Mouse (Mus musculus): ENCODE results near the gene Ddx4. TPM values are rescaled to one million over a fixed set of nuclear protein-coding genes. Genes with fewer than 3 reads are reported as not detected.

Gene Ddx4
- polyA plus RNA-seq, 1 experiment: not detected

DNA sequence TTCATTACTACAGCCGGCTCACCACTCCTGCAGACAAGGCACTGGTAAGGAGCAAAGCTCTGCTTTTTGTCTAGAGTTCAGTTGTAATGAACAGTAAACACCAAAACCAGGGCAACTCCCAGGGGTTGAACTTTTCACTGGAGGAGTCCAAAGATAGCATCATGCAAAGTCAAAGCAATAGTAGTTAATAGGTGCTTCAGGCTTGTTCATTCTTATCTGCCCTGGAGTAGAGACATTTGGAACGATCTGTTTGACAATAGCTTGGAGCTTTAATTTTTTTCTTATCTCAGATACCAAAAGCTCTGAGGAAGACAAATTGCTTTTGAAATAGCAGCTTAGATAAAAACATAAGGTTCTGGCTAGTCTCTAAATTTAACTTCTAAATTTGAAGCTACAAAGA is 33.9 kb upstream of the Ddx4 start:
- H3K36me3 ChIP-seq (ENCODE audit: control insufficient read depth, insufficient read depth): no peaks in the 10 kb centered on the region
- no peak overlapping the region for H3K4me2 ChIP-seq (ENCODE audit: low read depth)
- H3K4me3 ChIP-seq: no peak overlapping the region
- H3ac ChIP-seq (ENCODE audit: control insufficient read depth, insufficient read length): no peak overlapping the region
- TF ChIP-seq TCF12 (IDR thresholded peaks at IDR 0.05; ENCODE audit: insufficient read depth, poor library complexity, severe bottlenecking) (no peak), POLR2A (IDR thresholded peaks at IDR 0.05; ENCODE audit: insufficient read length, low read depth) (no peak), TCF3 (IDR thresholded peaks at IDR 0.05; ENCODE audit: insufficient read length, low read depth) (no peak)
- H3K27me3 ChIP-seq (ENCODE audit: control insufficient read depth, insufficient read depth, insufficient read length): no peaks in the 10 kb centered on the region
- no peaks in the 10 kb centered on the region for H3K79me2 ChIP-seq (ENCODE audit: control insufficient read depth, insufficient read depth)

DNA sequence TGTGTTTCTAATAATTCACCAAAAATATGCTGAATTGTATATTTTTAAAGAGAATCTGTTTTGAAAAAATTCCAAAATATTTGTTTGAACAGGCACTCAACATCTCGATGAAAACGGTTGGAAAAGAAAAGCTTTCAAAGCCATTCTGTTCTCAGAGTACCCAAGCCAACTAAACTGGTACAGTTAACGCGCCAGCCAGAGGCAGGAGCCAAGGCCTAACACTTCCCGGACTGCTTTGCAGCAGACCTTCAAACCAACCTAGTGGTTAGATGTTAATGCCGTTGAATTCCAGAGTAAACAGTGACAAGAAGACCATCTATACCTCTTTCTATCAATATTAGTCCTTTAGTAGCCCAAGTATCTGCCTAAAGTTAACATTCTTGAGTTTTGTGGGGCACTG is 31.7 kb upstream of the Ddx4 start:
- Histone ChIP-seq H3K79me2 (ENCODE audit: control insufficient read depth, insufficient read depth) (no peaks in the 10 kb centered on the region), H3K36me3 (ENCODE audit: control insufficient read depth, insufficient read depth) (no peaks in the 10 kb centered on the region), H3K4me3 (no peak overlapping the region), H3ac (ENCODE audit: control insufficient read depth, insufficient read length) (no peak overlapping the region), H3K4me2 (ENCODE audit: low read depth) (no peak overlapping the region), H3K27me3 (ENCODE audit: control insufficient read depth, insufficient read depth, insufficient read length) (no peaks in the 10 kb centered on the region)
- no peak for TF ChIP-seq TCF12 (IDR thresholded peaks at IDR 0.05; ENCODE audit: insufficient read depth, poor library complexity, severe bottlenecking)
- no peak for TF ChIP-seq POLR2AphosphoS2 (IDR thresholded peaks at IDR 0.05; ENCODE audit: insufficient read length, low read depth)
- TF ChIP-seq TCF3 (IDR thresholded peaks at IDR 0.05; ENCODE audit: insufficient read length, low read depth): no peak
- TF ChIP-seq USF1 (IDR thresholded peaks at IDR 0.05; ENCODE audit: low read depth): no peak
- no peak for TF ChIP-seq MYOG (IDR thresholded peaks at IDR 0.05; ENCODE audit: control insufficient read depth in 1 of 3, insufficient read depth in 1 of 3, insufficient read length in 2 of 3, low read depth in 2 of 3)
- no peak for TF ChIP-seq CEBPB (IDR thresholded peaks at IDR 0.05; ENCODE audit: insufficient read depth, poor library complexity, severe bottlenecking)
- no peak for TF ChIP-seq REST (IDR thresholded peaks at IDR 0.05; ENCODE audit: insufficient read depth, insufficient read length)
- TF ChIP-seq MYOD1 (IDR thresholded peaks at IDR 0.05; ENCODE audit: control insufficient read depth in 1 of 3, insufficient read length in 2 of 3, low read depth in 2 of 3): no peak
- no peak for TF ChIP-seq POLR2A (IDR thresholded peaks at IDR 0.05; ENCODE audit: insufficient read length, low read depth)
- no peak for TF ChIP-seq E2F4 (IDR thresholded peaks at IDR 0.05; ENCODE audit: insufficient read depth)
- no peak for TF ChIP-seq MAX (IDR thresholded peaks at IDR 0.05; ENCODE audit: low read depth)
- no peak for TF ChIP-seq SRF (IDR thresholded peaks at IDR 0.05; ENCODE audit: control insufficient read depth, insufficient read length, low read depth)

DNA sequence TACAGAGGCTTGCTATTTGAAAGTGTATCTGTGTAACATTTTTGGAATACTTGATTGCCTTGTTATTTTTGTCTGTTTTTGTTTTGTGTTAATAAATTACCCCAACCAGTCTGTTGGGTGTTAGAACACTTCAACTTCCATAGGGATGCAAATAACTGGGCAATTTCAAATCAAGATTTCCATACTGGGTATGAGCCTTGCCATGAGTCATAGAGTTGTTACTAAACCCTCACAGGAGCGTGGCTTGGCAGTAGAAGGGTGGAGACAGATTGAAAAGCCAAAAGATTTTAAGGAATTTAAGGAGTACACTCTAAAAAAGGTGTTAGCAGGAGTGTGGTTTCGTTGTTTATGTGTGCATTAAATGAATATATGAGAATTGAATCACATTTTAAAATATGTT is 31.0 kb upstream of the Ddx4 start:
- Histone ChIP-seq H3K36me3 (ENCODE audit: control insufficient read depth, insufficient read depth) (no peaks in the 10 kb centered on the region), H3K79me2 (ENCODE audit: control insufficient read depth, insufficient read depth) (no peaks in the 10 kb centered on the region), H3ac (ENCODE audit: control insufficient read depth, insufficient read length) (no peak overlapping the region), H3K27me3 (ENCODE audit: control insufficient read depth, insufficient read depth, insufficient read length) (no peaks in the 10 kb centered on the region), H3K4me3 (no peak overlapping the region), H3K4me2 (ENCODE audit: low read depth) (peak overlapping the region; percentile 0)
- no peak for TF ChIP-seq SRF (IDR thresholded peaks at IDR 0.05; ENCODE audit: control insufficient read depth, insufficient read length, low read depth)
- no peak for TF ChIP-seq MYOD1 (IDR thresholded peaks at IDR 0.05; ENCODE audit: control insufficient read depth in 1 of 3, insufficient read length in 2 of 3, low read depth in 2 of 3)
- TF ChIP-seq REST (IDR thresholded peaks at IDR 0.05; ENCODE audit: insufficient read depth, insufficient read length): no peak
- TF ChIP-seq TCF3 (IDR thresholded peaks at IDR 0.05; ENCODE audit: insufficient read length, low read depth): no peak
- no peak for TF ChIP-seq E2F4 (IDR thresholded peaks at IDR 0.05; ENCODE audit: insufficient read depth)
- TF ChIP-seq POLR2A (IDR thresholded peaks at IDR 0.05; ENCODE audit: insufficient read length, low read depth): no peak
- no peak for TF ChIP-seq POLR2AphosphoS2 (IDR thresholded peaks at IDR 0.05; ENCODE audit: insufficient read length, low read depth)
- TF ChIP-seq TCF12 (IDR thresholded peaks at IDR 0.05; ENCODE audit: insufficient read depth, poor library complexity, severe bottlenecking): no peak
- no peak for TF ChIP-seq CEBPB (IDR thresholded peaks at IDR 0.05; ENCODE audit: insufficient read depth, poor library complexity, severe bottlenecking)
- no peak for TF ChIP-seq USF1 (IDR thresholded peaks at IDR 0.05; ENCODE audit: low read depth)
- no peak for TF ChIP-seq MAX (IDR thresholded peaks at IDR 0.05; ENCODE audit: low read depth)
- no peak for TF ChIP-seq MYOG (IDR thresholded peaks at IDR 0.05; ENCODE audit: control insufficient read depth in 1 of 3, insufficient read depth in 1 of 3, insufficient read length in 2 of 3, low read depth in 2 of 3)

DNA sequence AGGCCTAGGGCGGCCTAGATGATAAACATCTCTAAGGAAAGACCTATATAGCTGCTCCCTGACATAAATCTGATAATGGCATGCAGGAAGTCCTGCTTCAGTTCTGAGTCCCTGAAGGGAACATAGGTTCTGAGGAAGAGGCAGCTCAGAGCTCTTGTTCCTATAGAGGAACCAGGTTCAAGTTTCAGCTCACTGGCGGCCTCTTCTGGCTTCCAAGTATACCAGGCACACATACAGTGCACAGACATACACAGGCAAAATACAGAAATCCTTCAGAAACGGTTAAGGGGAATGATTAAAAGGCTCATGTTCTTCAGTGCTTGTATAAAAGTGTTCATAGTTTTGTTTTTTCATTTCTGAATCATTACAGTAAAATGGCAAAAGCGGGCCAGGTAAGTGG is 25.9 kb upstream of the Ddx4 start:
- no peaks in the 10 kb centered on the region for H3K79me2 ChIP-seq (ENCODE audit: control insufficient read depth, insufficient read depth)
- H3K4me3 ChIP-seq: no peak overlapping the region
- H3K4me2 ChIP-seq (ENCODE audit: low read depth): no peak overlapping the region
- no peak for TF ChIP-seq POLR2AphosphoS2 (IDR thresholded peaks at IDR 0.05; ENCODE audit: insufficient read length, low read depth)
- no peak for TF ChIP-seq SRF (IDR thresholded peaks at IDR 0.05; ENCODE audit: control insufficient read depth, insufficient read length, low read depth)
- no peak for TF ChIP-seq MAX (IDR thresholded peaks at IDR 0.05; ENCODE audit: low read depth)
- TF ChIP-seq POLR2A (IDR thresholded peaks at IDR 0.05; ENCODE audit: insufficient read length, low read depth): no peak
- no peak for TF ChIP-seq MYOG (IDR thresholded peaks at IDR 0.05; ENCODE audit: control insufficient read depth in 1 of 3, insufficient read depth in 1 of 3, insufficient read length in 2 of 3, low read depth in 2 of 3)
- no peak for TF ChIP-seq MYOD1 (IDR thresholded peaks at IDR 0.05; ENCODE audit: control insufficient read depth in 1 of 3, insufficient read length in 2 of 3, low read depth in 2 of 3)
- no peak for TF ChIP-seq CEBPB (IDR thresholded peaks at IDR 0.05; ENCODE audit: insufficient read depth, poor library complexity, severe bottlenecking)
- no peaks in the 10 kb centered on the region for H3K27me3 ChIP-seq (ENCODE audit: control insufficient read depth, insufficient read depth, insufficient read length)
- H3K36me3 ChIP-seq (ENCODE audit: control insufficient read depth, insufficient read depth): no peaks in the 10 kb centered on the region
- no peak overlapping the region for H3ac ChIP-seq (ENCODE audit: control insufficient read depth, insufficient read length)

DNA sequence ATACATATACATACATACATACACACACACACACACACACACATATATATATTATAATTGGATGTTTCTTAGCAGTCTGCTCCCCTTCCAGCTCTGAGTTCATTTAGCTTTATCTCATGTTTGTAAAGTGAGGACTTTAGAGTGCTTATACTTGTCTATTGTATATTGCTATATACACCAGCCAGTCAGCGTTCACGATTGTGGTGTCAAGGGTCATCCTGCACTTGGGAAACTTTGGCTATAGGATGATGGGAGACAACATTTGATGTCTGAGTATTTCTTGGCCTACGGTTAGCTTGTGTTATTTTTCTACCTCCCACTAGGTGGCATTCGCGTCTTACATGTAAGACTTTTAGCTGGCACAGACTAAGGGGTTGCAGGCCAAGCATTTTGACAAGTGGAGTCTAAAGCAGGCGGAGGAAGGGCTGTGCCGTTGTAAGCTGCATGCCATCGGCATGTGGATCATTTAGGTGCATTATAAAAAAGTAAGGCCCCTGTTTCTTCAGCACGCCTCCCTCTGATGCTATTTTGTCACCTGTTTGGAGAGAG is 21.7 kb upstream of the Ddx4 start:
- H3K4me2 ChIP-seq (ENCODE audit: low read depth): no peak overlapping the region
- no peak for TF ChIP-seq MAX (IDR thresholded peaks at IDR 0.05; ENCODE audit: low read depth)
- TF ChIP-seq POLR2A (IDR thresholded peaks at IDR 0.05; ENCODE audit: insufficient read length, low read depth): no peak
- no peak for TF ChIP-seq REST (IDR thresholded peaks at IDR 0.05; ENCODE audit: insufficient read depth, insufficient read length)
- TF ChIP-seq MYOD1 (IDR thresholded peaks at IDR 0.05; ENCODE audit: control insufficient read depth in 1 of 3, insufficient read length in 2 of 3, low read depth in 2 of 3): peak in 1 of 3 experiments; percentile 13
- H3ac ChIP-seq (ENCODE audit: control insufficient read depth, insufficient read length): no peak overlapping the region
- H3K4me3 ChIP-seq: no peak overlapping the region
- no peaks in the 10 kb centered on the region for H3K79me2 ChIP-seq (ENCODE audit: control insufficient read depth, insufficient read depth)
- H3K27me3 ChIP-seq (ENCODE audit: control insufficient read depth, insufficient read depth, insufficient read length): no peaks in the 10 kb centered on the region
- peaks cover 6% of the 10 kb centered on the region for H3K36me3 ChIP-seq (ENCODE audit: control insufficient read depth, insufficient read depth)

Data from myocyte (in vitro differentiated cells).